Mouse (Mus musculus) cerebellum, postnatal 14 days (tissue): ENCODE data around the gene Impdh2.
"Not testable (repeated sequence)": the region's sequence is repeated elsewhere in the genome, so short reads cannot be mapped to it uniquely, and the experiment has no call there.

Experiments used
- DNase-seq, 2 experiments: peaks; one replicate each; pipeline ENCODE4 v3.0.0; 2021; ENCODE audit warnings: mixed read lengths in 2 of 2

Impdh2 gene

GRCm38 (mm10) chr9:108570207-108570896 lies 10.3 kb downstream of the Impdh2 start:
- DNase-seq, result peak; percentile 81 to 91

- no peak for DNase-seq
These were observed 11.4 kb downstream of the Impdh2 start for GRCm38 (mm10) chr9:108571401-108571973.

DNA sequence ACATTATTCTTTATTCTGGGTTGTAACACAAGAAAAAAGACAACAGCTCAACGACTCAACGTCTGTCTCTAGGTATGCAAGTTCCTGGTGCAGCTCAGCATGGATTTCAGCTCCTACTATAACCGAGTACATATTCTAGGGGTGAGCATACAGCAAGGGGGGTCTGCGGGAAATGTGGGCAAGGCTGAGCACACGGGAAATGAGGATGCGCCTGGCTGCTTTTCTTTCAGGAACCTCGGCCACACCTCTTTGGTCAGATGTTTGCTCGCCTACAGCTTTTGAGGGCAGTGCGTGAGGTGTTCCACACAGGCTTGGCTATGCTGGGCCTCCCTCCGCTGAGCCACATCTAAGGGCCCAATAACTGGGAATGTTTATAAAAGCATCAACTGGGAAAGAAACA lies 12.2 kb downstream of the Impdh2 start:
- DNase-seq, result no peak

DNA sequence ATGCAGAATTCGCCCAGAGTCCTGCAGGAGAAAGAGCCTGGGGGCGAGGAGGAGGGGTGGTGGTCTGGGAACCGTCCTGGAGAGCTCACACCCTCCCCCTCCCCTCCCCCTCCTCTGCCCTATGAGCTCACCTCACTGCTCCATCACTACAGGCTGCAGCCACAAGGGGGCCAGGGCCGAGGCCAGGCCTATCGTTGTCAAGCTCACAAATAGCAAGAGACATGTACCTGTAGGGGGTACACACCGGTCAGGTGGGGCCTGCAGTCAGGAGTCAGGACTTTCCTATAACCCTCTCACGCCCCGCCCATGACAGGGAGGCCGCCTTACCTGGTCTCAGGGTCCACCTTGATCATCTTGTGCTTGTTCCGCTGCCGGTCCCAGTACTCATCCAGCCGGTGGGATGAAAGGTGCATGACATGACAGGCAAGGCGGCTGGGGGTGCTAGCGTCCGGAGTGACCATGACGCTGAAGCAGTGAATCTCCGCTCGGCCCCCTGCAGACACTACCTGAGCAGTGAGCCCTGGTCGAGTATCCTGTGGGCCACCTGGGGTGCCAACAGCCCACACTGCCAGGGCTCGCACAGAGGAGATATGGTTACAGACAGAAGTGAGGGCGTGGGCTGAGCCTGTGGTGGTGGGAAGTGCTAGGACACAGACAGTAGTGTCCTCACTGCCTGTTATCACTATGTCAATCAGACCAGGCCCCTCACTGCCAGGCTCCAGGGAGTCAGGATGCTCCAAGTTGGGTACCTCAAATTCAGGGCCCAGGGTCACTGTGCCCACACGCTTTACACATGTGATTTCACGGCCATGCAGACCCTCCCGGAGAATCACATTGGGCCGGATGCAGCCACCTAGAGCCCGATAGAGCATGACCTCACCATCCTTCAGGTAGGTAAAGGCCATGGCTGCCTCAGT lies 13.9 kb downstream of the Impdh2 start:
- peak; percentile 74 to 91 for DNase-seq

DNA sequence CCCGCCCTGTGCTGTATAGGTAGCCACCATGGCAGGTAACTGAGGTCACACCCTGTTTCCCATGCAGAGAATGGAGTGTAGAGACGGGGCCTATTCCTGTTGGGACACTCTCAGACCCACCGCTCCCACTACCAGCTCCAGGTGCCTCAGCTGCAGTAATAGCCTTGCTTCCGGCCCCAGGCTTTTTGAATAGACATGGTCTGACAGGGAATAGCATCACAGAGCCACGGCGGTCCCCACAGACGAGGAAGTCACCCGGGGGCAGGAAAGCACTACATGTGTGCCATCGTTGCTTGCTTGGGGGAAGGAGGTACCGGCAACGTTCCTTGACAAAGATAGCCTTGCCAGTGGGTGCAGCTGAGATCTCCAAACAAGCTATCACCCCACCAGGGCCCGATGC lies 14.8 kb downstream of the Impdh2 start:
- peak in 1 of 2 experiments; percentile 18 for DNase-seq

DNA sequence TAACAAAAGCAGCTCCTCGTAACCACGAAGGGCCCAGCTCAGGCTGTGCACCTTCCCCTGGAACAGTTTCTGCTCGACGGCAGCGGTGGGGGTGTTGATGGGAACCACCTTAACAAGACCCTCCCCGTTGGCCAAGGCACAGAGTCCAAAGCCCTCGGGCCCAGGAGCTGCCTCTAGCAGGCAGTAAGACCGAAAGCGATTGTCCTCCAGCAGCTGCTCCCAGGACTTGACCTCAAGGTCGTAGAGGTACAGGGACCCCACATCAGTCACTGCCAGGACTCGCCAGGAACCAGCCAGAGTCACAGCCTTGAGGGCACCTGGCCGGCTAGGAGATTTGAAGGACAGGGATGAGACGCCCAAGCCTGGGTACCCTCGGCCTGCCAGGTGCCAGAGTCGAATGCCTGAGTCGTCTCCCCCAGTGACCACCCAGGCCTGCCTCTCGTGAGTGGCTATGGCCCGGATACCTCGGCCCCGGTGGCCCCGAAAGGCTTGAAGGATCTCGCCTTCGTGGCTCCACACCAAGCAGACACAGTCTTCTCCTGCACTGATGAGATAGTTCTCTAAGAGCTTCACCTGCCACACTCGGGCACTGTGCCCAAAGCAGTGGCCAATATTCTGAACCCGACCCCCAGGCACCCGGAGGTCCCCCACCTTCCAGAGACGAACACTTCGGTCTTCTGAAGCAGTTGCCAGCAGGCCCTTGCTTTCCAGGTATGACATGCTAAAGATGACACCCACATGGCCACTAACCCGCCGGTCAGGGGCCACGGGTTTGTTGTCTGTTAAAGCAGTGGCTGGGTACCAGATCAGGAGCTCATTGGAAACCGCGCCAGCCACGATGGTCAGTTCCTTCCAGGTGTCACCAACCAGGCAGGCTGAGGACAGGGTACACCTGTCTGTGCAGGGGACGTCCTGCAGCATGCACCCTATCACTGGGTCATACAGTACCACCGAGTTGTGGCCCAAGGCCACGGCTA lies 15.5 kb downstream of the Impdh2 start:
- DNase-seq, result peak in 1 of 2 experiments; percentile 44

- DNase-seq, result no peak
These were observed 16.9 kb downstream of the Impdh2 start for GRCm38 (mm10) chr9:108577025-108577424.

- peak; percentile 68 to 84 for DNase-seq
These were observed 18.0 kb downstream of the Impdh2 start for GRCm38 (mm10) chr9:108577934-108578544.

DNA sequence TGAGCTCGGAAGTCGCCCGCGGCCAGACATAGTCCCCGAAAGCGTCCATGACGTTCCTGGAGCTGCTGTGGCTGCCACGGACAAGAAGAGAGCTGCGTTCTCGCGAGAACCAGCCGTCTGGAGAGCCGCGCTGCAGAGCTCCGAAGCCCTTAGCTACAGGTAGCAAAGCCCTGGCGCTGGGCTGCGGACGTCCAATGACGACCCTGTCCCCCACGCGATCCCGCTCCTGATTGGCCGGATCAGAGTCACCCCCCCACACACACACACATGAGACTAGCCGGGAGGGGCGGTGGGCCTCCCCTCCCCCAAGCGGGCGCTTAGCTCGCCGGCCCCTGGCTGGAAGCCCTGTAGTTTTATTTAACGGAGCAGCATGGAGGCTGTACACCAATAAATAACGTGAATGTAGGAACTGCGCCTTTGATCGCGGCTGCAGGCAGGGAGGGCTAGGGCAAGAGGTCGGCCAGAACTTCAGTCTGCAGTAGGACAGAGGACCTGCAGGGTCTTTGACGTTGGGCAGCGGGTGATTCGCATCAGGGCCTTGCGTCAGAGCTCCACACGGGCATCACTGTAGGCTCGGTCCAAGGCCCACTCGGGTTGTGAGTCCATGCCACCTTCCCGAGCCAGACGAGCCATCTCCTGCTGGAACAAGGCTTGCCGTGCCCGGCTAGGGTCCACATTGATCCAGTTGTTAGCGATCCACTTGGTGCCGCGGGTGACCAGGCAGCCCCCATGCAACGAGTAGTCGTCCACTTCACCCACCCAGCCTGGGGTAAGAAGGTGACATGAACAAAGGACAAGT lies 18.7 kb downstream of the Impdh2 start, which contains the start of gene Wdr6:
TSS of gene Wdr6 (minus strand) at position 195 of the 799 bp plus-strand sequence.
- DNase-seq, result peak; percentile 95

DNA sequence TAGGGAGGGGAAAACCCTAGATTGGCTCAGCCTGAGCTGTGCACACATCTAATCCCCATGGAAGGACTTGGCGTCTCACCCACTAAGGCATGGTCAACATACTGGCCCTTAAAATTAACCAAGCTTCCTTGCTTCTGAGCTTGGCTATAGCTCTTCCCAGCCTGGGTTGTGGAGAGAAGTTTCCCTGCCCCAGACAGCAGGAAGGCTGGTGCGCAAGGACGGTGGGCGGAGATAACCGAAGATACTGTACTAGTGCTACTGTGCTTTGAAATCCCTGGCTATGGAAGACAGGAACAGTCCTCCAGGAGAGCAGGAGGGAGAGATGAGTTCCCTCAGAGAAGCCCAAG lies 19.2 kb downstream of the Impdh2 start:
- no peak for DNase-seq

DNA sequence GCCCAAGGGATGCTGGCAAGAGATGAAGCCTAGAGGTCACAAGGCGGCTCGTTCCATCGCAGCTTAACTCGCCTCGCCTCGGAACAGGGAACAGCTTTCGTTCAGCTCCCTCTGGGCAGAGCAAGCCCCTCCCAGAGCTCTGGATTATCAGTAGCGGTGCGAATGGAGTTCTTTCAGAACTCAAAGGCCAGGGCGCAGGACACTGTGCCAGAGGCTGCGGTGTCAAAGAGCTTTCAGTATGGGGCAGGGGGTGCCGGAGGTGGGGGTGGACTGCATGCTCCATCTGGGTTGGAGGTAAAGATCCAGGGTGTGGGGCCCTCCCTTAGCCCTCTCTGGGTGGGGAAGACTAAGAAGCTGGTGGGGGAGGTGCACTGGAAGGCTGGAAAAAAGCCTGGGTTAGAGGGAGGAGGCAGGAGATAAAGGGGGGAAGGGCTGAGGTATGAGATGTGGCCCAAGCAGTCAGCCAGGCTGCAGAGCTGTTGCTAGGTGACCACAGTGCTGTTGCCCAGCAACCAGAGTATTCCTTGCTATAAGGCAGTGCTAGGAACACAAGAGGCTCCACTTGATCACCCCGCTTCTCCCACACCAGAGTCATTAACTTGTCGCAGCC lies 27.6 kb downstream of the Impdh2 start:
- DNase-seq, result peak; percentile 86 to 87

GRCm38 (mm10) chr9:108589229-108589628 lies 29.1 kb downstream of the Impdh2 start:
- peak; percentile 28 to 49 for DNase-seq

GRCm38 (mm10) chr9:108591462-108591861 lies 31.4 kb downstream of the Impdh2 start:
- DNase-seq, result peak; percentile 74 to 77

- no peak for DNase-seq
These were observed 34.3 kb downstream of the Impdh2 start for GRCm38 (mm10) chr9:108594354-108594753.

- DNase-seq, result peak; percentile 80 to 83
These were observed 37.1 kb downstream of the Impdh2 start, which contains the start of gene P4htm for GRCm38 (mm10) chr9:108596998-108597764. P4htm (minus strand) TSS chr9:108597667.

DNA sequence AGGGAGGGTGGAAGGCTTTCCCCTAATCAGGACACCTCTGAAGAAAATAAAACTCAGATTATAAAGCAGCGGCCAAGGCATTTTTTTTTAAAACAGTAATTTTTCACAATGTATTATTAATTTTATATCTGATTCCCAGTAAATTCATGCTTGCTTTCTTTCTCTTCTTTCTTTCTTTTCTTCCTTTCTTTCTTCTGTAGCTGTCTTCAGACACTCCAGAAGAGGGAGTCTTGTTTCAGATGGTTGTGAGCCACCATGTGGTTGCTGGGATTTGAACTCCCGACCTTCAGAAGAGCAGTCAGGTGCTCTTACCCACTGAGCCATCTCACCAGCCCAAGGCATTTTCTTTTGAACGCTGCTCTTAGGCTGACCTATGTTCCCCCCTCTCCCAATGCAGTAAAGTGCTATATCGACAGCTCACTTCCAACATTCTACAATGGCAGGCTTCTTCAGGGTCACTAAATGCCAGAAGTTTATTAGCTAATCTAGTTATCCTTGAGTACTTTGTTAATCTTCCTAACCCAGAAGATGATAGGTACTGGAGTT lies 39.0 kb downstream of the Impdh2 start:
- no peak for DNase-seq

DNA sequence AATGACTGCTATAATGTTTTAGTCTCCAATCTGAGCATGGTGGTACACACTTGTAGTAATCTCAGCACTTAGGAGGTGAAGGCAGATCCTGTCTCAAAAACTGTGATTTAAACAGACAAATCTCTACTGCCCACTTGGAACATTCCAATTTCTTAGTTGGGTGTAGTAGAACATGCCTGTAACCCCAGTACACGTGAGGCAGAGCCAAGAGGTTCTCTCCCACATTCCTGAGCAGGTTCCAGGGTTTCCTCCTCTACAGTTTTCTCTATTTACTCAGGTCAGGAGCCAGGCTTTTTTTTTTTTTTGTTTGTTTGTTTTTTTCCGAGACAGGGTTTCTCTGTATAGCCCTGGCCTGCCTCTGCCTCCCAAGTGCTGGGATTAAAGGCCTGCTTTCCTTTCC lies 39.9 kb downstream of the Impdh2 start:
- DNase-seq, result no peak

DNA sequence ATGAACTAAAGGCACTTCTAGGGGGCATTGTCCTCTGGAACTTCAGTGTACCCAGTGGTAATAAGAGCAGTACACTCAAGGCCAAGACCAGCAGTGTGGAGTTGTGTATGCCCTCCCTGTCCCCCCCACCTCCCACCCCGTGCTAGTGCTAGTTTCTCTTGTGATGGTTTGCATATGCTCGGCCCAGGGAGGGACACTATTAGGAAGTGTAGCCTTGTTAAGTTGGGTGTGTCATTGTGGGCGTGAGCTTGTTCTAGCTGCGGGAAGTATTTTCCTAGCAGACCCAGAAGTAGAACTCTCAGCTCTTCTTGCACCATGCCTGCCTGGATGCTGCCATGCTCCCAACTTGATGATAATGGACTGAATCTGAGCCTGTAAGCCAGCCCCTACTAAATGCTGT lies 41.9 kb downstream of the Impdh2 start:
- no peak for DNase-seq

DNA sequence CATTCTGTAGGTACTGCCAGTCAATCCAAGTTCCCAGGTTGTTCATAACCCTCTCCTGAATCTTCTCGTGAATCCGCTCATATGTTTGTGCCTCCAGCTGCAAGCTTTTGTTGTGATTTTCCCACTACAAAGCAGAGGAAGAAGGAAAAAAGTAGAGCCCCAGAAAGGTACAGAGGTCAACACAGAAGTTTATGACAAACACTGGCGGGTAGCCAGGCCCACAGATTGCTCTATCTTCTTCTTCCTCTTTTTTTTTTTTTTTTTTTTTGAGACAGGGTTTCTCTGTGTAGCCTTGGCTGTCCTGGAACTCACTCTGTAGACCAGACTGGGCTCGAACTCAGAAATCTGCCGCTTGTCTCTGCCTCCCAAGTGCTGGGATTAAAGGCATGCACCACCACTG lies 47.8 kb downstream of the Impdh2 start:
- DNase-seq, result not testable (repeated sequence)
